Mouse (Mus musculus) midbrain, embryonic 15.5 days (tissue): Measurements from ENCODE around the gene Kctd13. TPM values are rescaled to one million over a fixed set of nuclear protein-coding genes. Genes with fewer than 3 reads are reported as not detected.
A peak's percentile ranks its signal among the peaks of the same experiment; 100 is the strongest.
"Not testable (repeated sequence)": the region's sequence is repeated elsewhere in the genome, so short reads cannot be mapped to it uniquely, and the experiment has no call there.

ENCODE experiments used
- ATAC-seq: fragments of 200-750 bp; cut with Nextera tagmentation; replicated peaks from 2 replicates; pipeline ENCODE4 v1.8.0; 2017; ENCODE audit warnings: moderate TSS enrichment
- H3K27ac ChIP-seq: fragments of 300-500 bp; sonication (generic); 2 replicates; pipeline ENCODE4 v1.5.1; 2015; ENCODE audit warnings: mild to moderate bottlenecking, inconsistent platforms
- H3K27me3 ChIP-seq: fragments of 300-500 bp; sonication (generic); replicated peaks from 2 replicates; pipeline ENCODE4 v1.6.1; 2015; ENCODE audit warnings: inconsistent platforms
- H3K36me3 ChIP-seq: fragments of 300-500 bp; sonication (generic); replicated peaks from 2 replicates; pipeline ENCODE4 v1.6.1; 2015; ENCODE audit warnings: inconsistent platforms
- H3K4me1 ChIP-seq: fragments of 300-500 bp; sonication (generic); 2 replicates; pipeline ENCODE4 v1.6.1; 2015; ENCODE audit warnings: inconsistent platforms
- H3K4me2 ChIP-seq: fragments of 300-500 bp; sonication (generic); 2 replicates; pipeline ENCODE4 v1.6.1; 2015; ENCODE audit warnings: inconsistent platforms, mild to moderate bottlenecking, moderate library complexity
- H3K4me3 ChIP-seq: fragments of 300-500 bp; sonication (generic); 2 replicates; pipeline ENCODE4 v1.5.1; 2015; ENCODE audit warnings: mild to moderate bottlenecking, inconsistent platforms
- H3K9ac ChIP-seq: fragments of 300-500 bp; sonication (generic); 2 replicates; pipeline ENCODE4 v1.6.1; 2015; ENCODE audit warnings: mild to moderate bottlenecking, inconsistent platforms
- H3K9me3 ChIP-seq: fragments of 300-500 bp; sonication (generic); 2 replicates; pipeline ENCODE4 v1.6.1; 2016; ENCODE audit warnings: inconsistent platforms
- WGBS: fragments of 180-500 bp; shearing (Covaris S2); methylation state at CpG from one replicate; pipeline ENCODE4 v1.1.7; 2015; ENCODE audit warnings: mixed read lengths; 5-methylcytosine and 5-hydroxymethylcytosine counted together
- polyA plus RNA-seq: library from polyadenylated mRNA; unstranded; fragments of >200 nt; fragmentation: Nextera tagmentation; extraction: Ambion mirVana; gene quantifications from 2 replicates; pipeline ENCODE4 v1.2.1, GENCODE M21; 2015

Kctd13 gene
- polyA plus RNA-seq, 1 experiment from 2014 or later = 133 TPM

GRCm38 (mm10) chr7:126914844-126915243, 13.8 kb upstream of the Kctd13 start:
- WGBS = 89% methylated on average over 3 of the region's 3 CpGs

GRCm38 (mm10) chr7:126918356-126918755, 10.3 kb upstream of the Kctd13 start:
- not testable (repeated sequence) for H3K27me3 ChIP-seq, ATAC-seq, H3K4me3 ChIP-seq, H3K27ac ChIP-seq, H3K9me3 ChIP-seq, H3K4me2 ChIP-seq, H3K36me3 ChIP-seq, H3K4me1 ChIP-seq, H3K9ac ChIP-seq
- WGBS = 61% methylated on average over 4 of the region's 4 CpGs

More at GRCm38 (mm10) chr7:126914844-126915243, 13.8 kb upstream of the Kctd13 start:
- no peak overlapping the region for H3K9ac ChIP-seq
- H3K27me3 ChIP-seq = no peaks in the 10 kb centered on the region
- ATAC-seq = no peak
- no peaks in the 10 kb centered on the region for H3K4me1 ChIP-seq
- H3K9me3 ChIP-seq = no peaks in the 10 kb centered on the region
- H3K36me3 ChIP-seq = no peaks in the 10 kb centered on the region
- no peak overlapping the region for H3K4me2 ChIP-seq
- no peak overlapping the region for H3K4me3 ChIP-seq
- no peak overlapping the region for H3K27ac ChIP-seq

DNA sequence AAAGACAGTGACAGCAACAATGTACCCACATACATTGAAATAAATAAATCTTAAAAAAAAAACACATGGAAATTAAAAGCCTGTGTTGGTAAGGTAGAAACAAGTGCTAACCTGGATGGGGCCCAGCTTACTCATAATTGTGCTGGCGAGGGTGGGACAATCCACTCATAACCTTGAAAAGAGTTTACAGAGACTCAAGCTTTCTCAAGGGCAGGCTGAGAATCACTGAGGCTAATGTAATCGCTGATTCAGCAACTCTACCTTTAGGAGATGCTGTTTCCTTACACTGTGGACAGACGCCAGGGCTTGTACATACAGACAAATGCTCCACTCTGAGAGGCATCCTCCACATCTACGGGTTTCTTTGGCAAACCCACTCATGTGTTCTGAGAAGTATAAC, 8.7 kb upstream of the Kctd13 start:
- Histone ChIP-seq H3K4me1 (peaks cover 10% of the 10 kb centered on the region), H3K27ac (no peak overlapping the region), H3K9ac (no peak overlapping the region), H3K4me2 (no peak overlapping the region), H3K27me3 (no peaks in the 10 kb centered on the region), H3K9me3 (no peaks in the 10 kb centered on the region), H3K36me3 (no peaks in the 10 kb centered on the region), H3K4me3 (no peak overlapping the region)
- ATAC-seq = no peak
- WGBS = 87% methylated on average over 4 of the region's 4 CpGs

DNA sequence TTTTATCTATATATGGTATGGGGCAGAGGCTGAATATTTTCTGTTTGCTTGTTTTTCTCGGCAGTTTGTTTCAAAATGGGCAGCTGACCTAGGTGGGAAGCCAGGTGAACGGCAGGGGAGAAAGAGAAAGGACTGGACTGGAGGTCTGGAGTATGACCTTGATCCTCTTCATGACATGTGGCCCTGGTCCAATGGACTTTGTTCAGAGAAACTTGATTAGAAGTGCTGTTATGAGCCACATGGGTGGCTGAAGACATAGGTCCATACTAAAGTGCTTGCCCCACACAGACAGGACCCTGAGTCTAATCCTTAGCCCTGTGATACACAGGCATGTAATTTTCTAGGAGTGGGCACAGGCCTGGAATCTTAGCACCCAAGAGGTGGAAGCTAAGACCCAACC, 7.1 kb upstream of the Kctd13 start:
- Histone ChIP-seq H3K9me3 (no peaks in the 10 kb centered on the region), H3K4me2 (no peak overlapping the region), H3K9ac (no peak overlapping the region), H3K4me3 (no peak overlapping the region), H3K27me3 (no peaks in the 10 kb centered on the region), H3K27ac (no peak overlapping the region), H3K4me1 (peaks cover 10% of the 10 kb centered on the region), H3K36me3 (no peaks in the 10 kb centered on the region)
- no peak for ATAC-seq
- WGBS = 68% methylated on average over 2 of the region's 2 CpGs

DNA sequence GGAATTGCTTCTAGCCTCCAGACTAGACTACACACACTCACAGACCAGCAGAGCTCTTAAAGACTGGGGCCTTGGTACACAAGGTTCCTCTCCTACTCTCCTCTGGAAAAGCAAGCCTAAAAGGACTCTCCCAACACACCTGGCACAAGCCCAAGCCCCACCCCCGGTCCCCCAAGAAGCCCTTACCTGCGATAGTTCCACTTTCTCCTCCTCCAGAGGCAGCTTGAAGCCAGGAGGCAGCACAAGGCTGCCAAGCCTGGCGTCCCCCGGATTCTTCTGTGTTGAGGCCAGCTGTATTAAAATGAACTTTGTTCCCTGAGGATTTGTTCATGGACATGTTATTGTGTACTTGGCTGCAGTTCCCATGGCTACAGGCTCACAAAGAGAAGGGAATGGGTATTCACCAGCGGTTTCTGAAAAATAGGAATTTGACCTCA, 6.0 kb upstream of the Kctd13 start, which contains the start of gene Tmem219:
Gene Tmem219 (minus strand): TSS at position 294 of the 437 bp plus-strand sequence.
- no peak for ATAC-seq
- H3K4me2 ChIP-seq = peak within 1 kb of the TSS; percentile 10
- no peaks in the 10 kb centered on the region for H3K27me3 ChIP-seq
- H3K9ac ChIP-seq = peak within 1 kb of the TSS; percentile 3; the same call in 1 of the 2 replicates
- no peaks in the 10 kb centered on the region for H3K9me3 ChIP-seq
- H3K36me3 ChIP-seq = no peaks in the 10 kb centered on the region
- no peak within 1 kb of the TSS for H3K4me3 ChIP-seq
- peaks cover 10% of the 10 kb centered on the region for H3K4me1 ChIP-seq
- WGBS = 11% methylated on average over 5 of the region's 5 CpGs
- H3K27ac ChIP-seq = peak within 1 kb of the TSS; percentile 56

GRCm38 (mm10) chr7:126923999-126924398, 4.7 kb upstream of the Kctd13 start:
- no peak for ATAC-seq
- WGBS = 52% methylated on average over 5 of the region's 5 CpGs
- Histone ChIP-seq H3K36me3 (no peaks in the 10 kb centered on the region), H3K4me3 (no peak overlapping the region), H3K27ac (no peak overlapping the region), H3K9ac (no peak overlapping the region), H3K4me1 (peaks cover 10% of the 10 kb centered on the region), H3K4me2 (no peak overlapping the region), H3K9me3 (no peaks in the 10 kb centered on the region), H3K27me3 (no peaks in the 10 kb centered on the region)

GRCm38 (mm10) chr7:126926299-126926698, 2.4 kb upstream of the Kctd13 start:
- Histone ChIP-seq H3K4me2 (no peak overlapping the region), H3K36me3 (no peaks in the 10 kb centered on the region), H3K27ac (no peak overlapping the region), H3K27me3 (no peaks in the 10 kb centered on the region), H3K9me3 (no peaks in the 10 kb centered on the region), H3K4me1 (peaks cover 22% of the 10 kb centered on the region), H3K4me3 (no peak overlapping the region), H3K9ac (no peak overlapping the region)
- ATAC-seq = no peak
- 72% methylated on average over 3 of the region's 3 CpGs for WGBS

DNA sequence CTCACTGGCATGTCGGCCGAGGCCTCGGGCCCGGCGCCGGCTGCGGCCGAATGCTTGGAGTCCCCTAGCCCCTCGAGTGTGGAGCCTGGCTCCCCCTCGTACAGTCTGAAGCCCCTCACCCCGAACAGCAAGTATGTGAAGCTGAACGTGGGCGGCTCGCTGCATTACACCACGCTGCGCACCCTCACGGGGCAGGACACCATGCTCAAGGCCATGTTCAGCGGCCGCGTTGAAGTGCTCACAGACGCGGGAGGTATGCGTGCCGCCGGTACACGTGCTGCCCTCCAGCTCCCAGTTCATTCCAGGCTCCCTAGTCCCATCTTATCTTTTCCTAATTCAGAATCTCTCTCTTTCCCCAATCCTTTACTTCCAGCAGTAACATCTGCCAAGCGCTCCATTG, 367 bp downstream of the Kctd13 start:
- Histone ChIP-seq H3K9ac (peak overlapping the region; percentile 88), H3K4me1 (peaks cover 13% of the 10 kb centered on the region), H3K4me2 (peak overlapping the region; percentile 94), H3K27ac (peak overlapping the region; percentile 86), H3K36me3 (no peaks in the 10 kb centered on the region), H3K27me3 (no peaks in the 10 kb centered on the region), H3K9me3 (no peaks in the 10 kb centered on the region), H3K4me3 (peak overlapping the region; percentile 98)
- peak; percentile 87 for ATAC-seq
- 0% methylated on average over 27 of the region's 27 CpGs for WGBS

DNA sequence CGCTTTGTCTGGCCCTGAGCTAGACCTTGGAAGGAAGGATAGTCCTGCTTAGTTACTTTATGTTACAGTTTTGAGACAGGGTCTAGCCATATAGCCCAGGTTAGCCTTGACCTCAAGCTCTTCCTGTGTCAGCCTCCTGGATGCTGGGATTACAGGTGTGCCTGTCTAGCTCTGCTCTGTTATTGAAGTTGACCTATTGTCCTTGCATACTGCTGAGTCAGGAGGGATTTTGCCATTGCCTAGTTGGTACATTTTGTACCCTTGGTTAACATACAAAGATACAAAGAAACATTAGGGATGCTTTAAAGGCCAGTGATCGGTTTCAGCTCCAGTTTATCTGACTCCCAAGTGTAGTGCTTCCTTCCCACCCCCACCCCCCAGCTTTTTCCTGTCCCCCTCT, 4.0 kb downstream of the Kctd13 start:
- peaks cover 6% of the 10 kb centered on the region; the same call in 1 of the 2 replicates for H3K36me3 ChIP-seq

GRCm38 (mm10) chr7:126941171-126941570, 12.5 kb downstream of the Kctd13 start:
- 55% methylated on average over 6 of the region's 6 CpGs for WGBS

More for the DNA sequence above, 4.0 kb downstream of the Kctd13 start:
- no peak overlapping the region for H3K4me2 ChIP-seq
- H3K4me1 ChIP-seq = peaks cover 13% of the 10 kb centered on the region
- ATAC-seq = no peak
- H3K9me3 ChIP-seq = no peaks in the 10 kb centered on the region
- no peak overlapping the region for H3K27ac ChIP-seq
- no peak overlapping the region for H3K9ac ChIP-seq
- H3K4me3 ChIP-seq = no peak overlapping the region
- WGBS = 94% methylated on average over 2 of the region's 2 CpGs
- H3K27me3 ChIP-seq = no peaks in the 10 kb centered on the region

GRCm38 (mm10) chr7:126941801-126942200, 13.1 kb downstream of the Kctd13 start:
- Histone ChIP-seq H3K4me1 (peaks cover 3% of the 10 kb centered on the region; the same call in 1 of the 2 replicates), H3K36me3 (peaks cover 13% of the 10 kb centered on the region; the same call in 1 of the 2 replicates), H3K27me3 (no peaks in the 10 kb centered on the region), H3K9me3 (no peaks in the 10 kb centered on the region), H3K9ac (no peak overlapping the region), H3K4me2 (no peak overlapping the region), H3K27ac (no peak overlapping the region), H3K4me3 (no peak overlapping the region)
- WGBS = 49% methylated on average over 5 of the region's 5 CpGs
- ATAC-seq = no peak

More at GRCm38 (mm10) chr7:126941171-126941570, 12.5 kb downstream of the Kctd13 start:
- Histone ChIP-seq H3K27ac (no peak overlapping the region), H3K4me3 (no peak overlapping the region), H3K4me1 (no peaks in the 10 kb centered on the region), H3K9me3 (no peaks in the 10 kb centered on the region), H3K36me3 (peaks cover 13% of the 10 kb centered on the region; the same call in 1 of the 2 replicates), H3K27me3 (no peaks in the 10 kb centered on the region), H3K4me2 (no peak overlapping the region), H3K9ac (no peak overlapping the region)
- no peak for ATAC-seq

GRCm38 (mm10) chr7:126946530-126946929, 17.9 kb downstream of the Kctd13 start:
- 31% methylated on average over 3 of the region's 3 CpGs for WGBS
- Histone ChIP-seq H3K4me2 (no peak overlapping the region), H3K9ac (no peak overlapping the region), H3K4me3 (no peak overlapping the region), H3K9me3 (no peaks in the 10 kb centered on the region), H3K4me1 (peaks cover 30% of the 10 kb centered on the region), H3K36me3 (peaks cover 7% of the 10 kb centered on the region; the same call in 1 of the 2 replicates), H3K27me3 (no peaks in the 10 kb centered on the region), H3K27ac (no peak overlapping the region)
- ATAC-seq = no peak

- H3K36me3 ChIP-seq = peaks cover 10% of the 10 kb centered on the region; the same call in 1 of the 2 replicates
- peak overlapping the region; percentile 75 for H3K9ac ChIP-seq
- H3K27me3 ChIP-seq = no peaks in the 10 kb centered on the region
- H3K4me2 ChIP-seq = peak overlapping the region; percentile 92
- peaks cover 51% of the 10 kb centered on the region for H3K4me1 ChIP-seq
- peak overlapping the region; percentile 59 for H3K4me3 ChIP-seq
- ATAC-seq = no peak
- WGBS = 76% methylated on average over 10 of the region's 10 CpGs
- H3K27ac ChIP-seq = peak overlapping the region; percentile 89
- H3K9me3 ChIP-seq = no peaks in the 10 kb centered on the region
These were observed 19.9 kb downstream of the Kctd13 start for GRCm38 (mm10) chr7:126948626-126949025.
